Mouse (Mus musculus): ENCODE results near the gene Grpel1.

DNA sequence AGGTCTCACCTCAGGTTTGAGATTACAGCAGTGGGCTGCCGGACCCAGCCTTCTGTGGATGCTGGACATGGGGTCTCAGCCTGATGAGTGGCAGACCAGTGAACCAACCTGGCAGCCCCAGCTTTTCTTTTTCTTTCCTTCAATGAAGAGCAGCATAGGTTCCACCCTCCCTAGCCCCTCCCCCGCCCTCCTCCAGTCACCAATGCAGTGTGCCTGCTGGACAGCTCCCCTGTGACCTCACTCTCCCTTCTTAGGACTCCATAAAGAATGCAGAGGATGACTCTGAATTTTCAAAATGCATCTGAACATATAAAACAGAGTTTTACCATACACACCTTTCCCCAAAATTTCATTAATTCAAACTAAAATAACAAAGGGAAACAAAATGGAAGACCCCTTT lies 33.1 kb upstream of the Grpel1 start:
- no peak for TF ChIP-seq CTCF (IDR thresholded peaks at IDR 0.05; ENCODE audit: extremely low read depth, insufficient read depth, low read length)
- no peak for TF ChIP-seq POLR2A (IDR thresholded peaks at IDR 0.05; ENCODE audit: extremely low read depth, insufficient read depth, low read length)
